Mouse (Mus musculus) C2C12 (cell line): ENCODE measurements around the gene Retreg3.

Experiments
- CTCF ChIP-seq: IDR thresholded peaks from one replicate; pipeline ENCODE4 v1.5.1; 2011; ENCODE audit not compliant: control insufficient read depth, insufficient read depth, insufficient read length
- MAX ChIP-seq: IDR thresholded peaks from one replicate; pipeline ENCODE4 v1.6.1; 2011; ENCODE audit warnings: mild to moderate bottlenecking, control low read depth
- MYOD1 ChIP-seq: IDR thresholded peaks from one replicate; pipeline ENCODE4 v1.6.1; 2011; ENCODE audit warnings: low read depth; ENCODE audit not compliant: control insufficient read depth, insufficient read length
- MYOG ChIP-seq: IDR thresholded peaks from one replicate; pipeline ENCODE4 v1.6.1; 2011; ENCODE audit not compliant: control insufficient read depth, insufficient read length; ENCODE audit errors: extremely low read depth

GRCm38 (mm10) chr11:101080421-101080820, 39.3 kb downstream of the Retreg3 start:
- no peak for TF ChIP-seq CTCF
- TF ChIP-seq MYOD1: no peak
- TF ChIP-seq MAX: no peak
- no peak for TF ChIP-seq MYOG
